Mouse (Mus musculus) lung, postnatal 0 days (tissue): ENCODE measurements at regions not wholly inside any gene's neighbourhood (a gene's known extent, or its start where the extent isn't known, plus 50 kb on each side); places are given as distances from the start of the nearest gene placed in this dataset.
A peak's percentile ranks its signal among the peaks of the same experiment; 100 is the strongest.

Source experiments
- ATAC-seq: fragments of 200-750 bp; cut with Nextera tagmentation; 2 replicates; pipeline ENCODE4 v1.8.0; 2017; ENCODE audit warnings: moderate library complexity
- DNase-seq: peaks from one replicate; pipeline ENCODE4 v3.0.0-alpha.2; 2016; ENCODE audit warnings: low spot score
- H3K27ac ChIP-seq: fragments of 300-500 bp; sonication (generic); 2 replicates; pipeline ENCODE4 v1.5.1; 2014; ENCODE audit warnings: antibody characterized with exemption, mild to moderate bottlenecking, low read length, mixed read lengths
- H3K27me3 ChIP-seq: fragments of 300-500 bp; sonication (generic); replicated peaks from 2 replicates; pipeline ENCODE4 v1.6.1; 2014; ENCODE audit warnings: low read length, mixed read lengths; ENCODE audit not compliant: insufficient read depth
- H3K36me3 ChIP-seq: fragments of 300-500 bp; sonication (generic); 2 replicates; pipeline ENCODE4 v1.6.1; 2014; ENCODE audit warnings: low read length, mixed read lengths; ENCODE audit not compliant: insufficient read depth
- H3K4me1 ChIP-seq: fragments of 300-500 bp; sonication (generic); 2 replicates; pipeline ENCODE4 v1.6.1; 2014; ENCODE audit warnings: antibody characterized with exemption, low read depth, low read length, mixed read lengths; ENCODE audit not compliant: insufficient read depth
- H3K4me2 ChIP-seq: fragments of 300-500 bp; sonication (generic); replicated peaks from 2 replicates; pipeline ENCODE4 v1.6.1; 2014; ENCODE audit warnings: low read depth, mild to moderate bottlenecking, low read length, moderate library complexity, mixed read lengths
- H3K4me3 ChIP-seq: fragments of 300-500 bp; sonication (generic); 2 replicates; pipeline ENCODE4 v1.5.1; 2014; ENCODE audit warnings: low read depth, low read length
- H3K9ac ChIP-seq: fragments of 300-500 bp; sonication (generic); replicated peaks from 2 replicates; pipeline ENCODE4 v1.6.1; 2014; ENCODE audit warnings: low read depth, mild to moderate bottlenecking
- H3K9me3 ChIP-seq: fragments of 300-500 bp; sonication (generic); 2 replicates; pipeline ENCODE4 v1.6.1; 2016; ENCODE audit warnings: low read length, mixed read lengths
- CTCF ChIP-seq: IDR thresholded peaks from 2 replicates; pipeline ENCODE4 v1.5.1; 2016; ENCODE audit warnings: antibody characterized with exemption, mild to moderate bottlenecking
- EP300 ChIP-seq: IDR thresholded peaks from 2 replicates; pipeline ENCODE4 v1.6.1; 2016; ENCODE audit warnings: antibody characterized with exemption, mild to moderate bottlenecking, control low read depth
- whole genome bisulfite sequencing: fragments of 180-500 bp; shearing (Covaris S2); extraction: QIAGEN DNeasy Blood & Tissue Kit; methylation state at CpG from one replicate; pipeline ENCODE4 v1.1.7; 2014; 5-methylcytosine and 5-hydroxymethylcytosine counted together

GRCm38 (mm10) chr1:91717961-91718360, 83.3 kb upstream of the Twist2 start:
- TF ChIP-seq EP300, result no peak
- TF ChIP-seq CTCF, result no peak
- Histone ChIP-seq H3K4me2 (no peak overlapping the region), H3K4me3 (no peak overlapping the region), H3K36me3 (no peaks in the 10 kb centered on the region), H3K4me1 (peaks cover 3% of the 10 kb centered on the region; the same call in 1 of the 2 replicates), H3K9me3 (no peaks in the 10 kb centered on the region), H3K9ac (no peak overlapping the region), H3K27me3 (no peaks in the 10 kb centered on the region), H3K27ac (no peak overlapping the region)
- DNase-seq (no peak), ATAC-seq (no peak)
- 60% methylated on average over 8 of the region's 8 CpGs for whole genome bisulfite sequencing

DNA sequence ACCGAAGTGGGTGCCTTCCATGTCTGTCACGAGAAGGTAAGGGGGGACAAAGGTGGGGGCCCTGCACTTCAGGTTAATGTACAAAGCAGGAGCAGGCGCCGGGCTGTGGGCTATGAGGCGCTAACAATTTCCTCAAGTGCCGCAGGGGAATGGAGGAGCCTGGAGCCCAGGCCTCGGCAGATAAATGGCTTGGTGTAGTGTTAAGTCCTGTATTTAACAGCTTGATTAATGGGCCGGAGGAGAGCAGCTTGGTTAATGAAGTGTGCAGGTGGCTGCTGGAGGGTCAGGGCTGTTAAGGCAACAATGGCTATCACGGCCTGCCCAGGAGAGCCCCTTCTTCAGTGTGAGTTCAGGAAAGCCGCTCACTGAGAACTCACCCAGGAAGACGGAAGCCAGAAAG, 72.0 kb upstream of the Twist2 start:
- no peak for TF ChIP-seq CTCF
- TF ChIP-seq EP300, result no peak
- H3K4me1 ChIP-seq, result no peaks in the 10 kb centered on the region
- H3K27ac ChIP-seq, result no peak overlapping the region
- H3K9ac ChIP-seq, result no peak overlapping the region
- no peaks in the 10 kb centered on the region for H3K36me3 ChIP-seq
- H3K9me3 ChIP-seq, result no peaks in the 10 kb centered on the region
- DNase-seq, result no peak
- no peak overlapping the region for H3K4me2 ChIP-seq
- no peaks in the 10 kb centered on the region for H3K27me3 ChIP-seq
- no peak for ATAC-seq
- no peak overlapping the region for H3K4me3 ChIP-seq
- 53% methylated on average over 11 of the region's 11 CpGs for WGBS

DNA sequence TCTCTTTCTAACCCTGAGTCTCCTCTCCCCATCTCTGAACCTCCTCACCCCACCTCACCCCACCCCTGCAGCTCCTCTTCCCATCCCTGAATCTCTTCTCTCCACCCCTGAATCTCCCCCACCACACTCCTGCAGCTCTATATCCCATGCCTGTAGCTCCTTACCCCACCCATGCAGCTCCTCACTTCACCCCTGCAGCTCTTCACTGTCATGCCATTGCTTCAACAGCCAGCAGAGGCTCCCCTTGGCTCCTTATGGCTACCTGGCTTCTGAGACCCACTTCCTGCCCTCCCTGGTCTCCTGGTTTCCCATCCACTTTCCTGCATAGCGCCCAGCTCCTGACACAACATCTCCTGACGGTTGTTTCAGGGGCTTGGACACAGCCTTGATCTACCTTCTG, 71.0 kb upstream of the Twist2 start:
- DNase-seq (no peak), ATAC-seq (no peak)
- no peak overlapping the region for H3K4me2 ChIP-seq
- H3K4me1 ChIP-seq, result no peaks in the 10 kb centered on the region
- no peaks in the 10 kb centered on the region for H3K9me3 ChIP-seq
- TF ChIP-seq CTCF (no peak), EP300 (no peak)
- no peak overlapping the region for H3K4me3 ChIP-seq
- H3K9ac ChIP-seq, result no peak overlapping the region
- no peaks in the 10 kb centered on the region for H3K36me3 ChIP-seq
- H3K27ac ChIP-seq, result no peak overlapping the region
- H3K27me3 ChIP-seq, result no peaks in the 10 kb centered on the region
- WGBS, result 63% methylated on average over 2 of the region's 2 CpGs

DNA sequence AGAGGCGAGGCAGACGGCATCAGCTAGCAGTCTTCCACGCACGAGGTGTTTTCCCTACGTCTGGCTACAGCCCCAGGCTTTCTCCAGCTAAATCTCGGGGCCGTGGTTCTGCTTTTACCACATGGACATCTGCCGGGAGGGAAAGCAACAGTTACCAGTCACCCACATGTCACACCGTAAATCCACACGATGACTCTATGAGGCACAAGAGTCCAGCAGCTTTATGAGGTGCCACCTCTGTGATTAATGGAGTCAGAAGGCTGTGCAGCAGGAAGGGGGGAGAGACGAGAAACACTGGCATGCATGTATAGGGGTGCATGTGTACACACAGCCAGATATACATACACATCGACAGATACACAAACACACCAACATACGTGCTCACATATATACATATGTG, 69.6 kb upstream of the Twist2 start:
- Histone ChIP-seq H3K4me1 (no peaks in the 10 kb centered on the region), H3K9me3 (no peaks in the 10 kb centered on the region), H3K4me2 (no peak overlapping the region), H3K9ac (no peak overlapping the region), H3K36me3 (no peaks in the 10 kb centered on the region), H3K27me3 (no peaks in the 10 kb centered on the region), H3K27ac (no peak overlapping the region), H3K4me3 (no peak overlapping the region)
- no peak for TF ChIP-seq CTCF
- TF ChIP-seq EP300, result no peak
- ATAC-seq (no peak), DNase-seq (no peak)
- WGBS, result 52% methylated on average over 13 of the region's 13 CpGs

GRCm38 (mm10) chr1:91732461-91732861, 68.8 kb upstream of the Twist2 start:
- Histone ChIP-seq H3K4me1 (no peaks in the 10 kb centered on the region), H3K4me2 (no peak overlapping the region), H3K27me3 (no peaks in the 10 kb centered on the region), H3K4me3 (no peak overlapping the region), H3K36me3 (no peaks in the 10 kb centered on the region), H3K9ac (no peak overlapping the region), H3K9me3 (no peaks in the 10 kb centered on the region), H3K27ac (no peak overlapping the region)
- TF ChIP-seq CTCF (no peak), EP300 (no peak)
- WGBS, result 41% methylated on average over 12 of the region's 12 CpGs
- ATAC-seq (peak; percentile 44; the same call in 1 of the 2 replicates), DNase-seq (peak; percentile 55)

GRCm38 (mm10) chr1:91734731-91735130, 66.5 kb upstream of the Twist2 start:
- 82% methylated on average over 2 of the region's 2 CpGs for WGBS
- TF ChIP-seq CTCF (no peak), EP300 (no peak)
- no peaks in the 10 kb centered on the region for H3K9me3 ChIP-seq
- DNase-seq (no peak), ATAC-seq (no peak)
- H3K4me2 ChIP-seq, result no peak overlapping the region
- no peak overlapping the region for H3K27ac ChIP-seq
- H3K4me3 ChIP-seq, result no peak overlapping the region
- no peaks in the 10 kb centered on the region for H3K36me3 ChIP-seq
- no peaks in the 10 kb centered on the region for H3K27me3 ChIP-seq
- H3K9ac ChIP-seq, result no peak overlapping the region
- no peaks in the 10 kb centered on the region for H3K4me1 ChIP-seq

DNA sequence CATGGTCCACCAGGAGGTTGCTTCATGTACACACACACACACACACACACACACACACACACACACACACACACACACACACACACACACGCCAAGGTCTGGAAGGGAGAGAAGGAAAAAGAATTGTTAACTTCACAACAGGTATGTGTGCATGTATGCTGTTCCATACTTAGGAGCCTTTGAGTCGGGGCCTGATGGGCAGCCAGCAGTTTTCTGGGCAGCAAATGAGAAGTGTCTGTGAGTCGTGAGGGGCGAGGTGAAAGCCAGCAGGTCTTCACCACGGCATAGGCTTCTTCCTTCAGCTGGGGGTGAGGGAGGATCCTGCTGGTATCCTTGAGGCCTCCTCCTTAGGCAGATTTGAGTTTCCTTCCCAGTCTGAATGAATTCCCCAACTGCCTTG, 65.8 kb upstream of the Twist2 start:
- no peak for DNase-seq
- Histone ChIP-seq H3K27me3 (no peaks in the 10 kb centered on the region), H3K36me3 (no peaks in the 10 kb centered on the region), H3K4me3 (no peak overlapping the region), H3K9ac (no peak overlapping the region), H3K4me2 (no peak overlapping the region), H3K9me3 (no peaks in the 10 kb centered on the region), H3K4me1 (no peaks in the 10 kb centered on the region), H3K27ac (no peak overlapping the region)
- WGBS, result 61% methylated on average over 4 of the region's 5 CpGs
- TF ChIP-seq EP300 (no peak), CTCF (no peak)
- no peak for ATAC-seq
